Mouse (Mus musculus) heart, adult 2 months (tissue): Measurements from ENCODE around the gene Gm45837. TPM values are rescaled to one million over a fixed set of nuclear protein-coding genes. Genes with fewer than 3 reads are reported as not detected.

Source experiments
- DNase-seq, 2 experiments: peaks; one replicate each; pipeline ENCODE4 v3.0.0; 2021
- H3K27ac ChIP-seq: fragments of 200-600 bp; 2 replicates; pipeline ENCODE4 v1.8.1; 2022
- H3K27me3 ChIP-seq: fragments of 200-500 bp; 2 replicates; pipeline ENCODE4 v1.6.1; 2012; ENCODE audit warnings: mild to moderate bottlenecking, low read length, inconsistent platforms, mixed read lengths; ENCODE audit not compliant: control insufficient read depth, insufficient read depth
- H3K36me3 ChIP-seq: fragments of 200-500 bp; 2 replicates; pipeline ENCODE4 v1.6.1; 2012; ENCODE audit warnings: low read length, inconsistent platforms; ENCODE audit not compliant: control insufficient read depth, insufficient read depth
- H3K4me1 ChIP-seq: fragments of 200-500 bp; 2 replicates; pipeline ENCODE4 v1.6.1; 2011; ENCODE audit warnings: low read length; ENCODE audit not compliant: control insufficient read depth, insufficient read depth
- H3K4me3 ChIP-seq: fragments of 200-600 bp; 2 replicates; pipeline ENCODE4 v1.8.1; 2022
- H3K79me2 ChIP-seq: fragments of 200-500 bp; replicated peaks from 2 replicates; pipeline ENCODE4 v1.6.1; 2012; ENCODE audit warnings: mild to moderate bottlenecking, inconsistent platforms, low read length, moderate library complexity, mixed read lengths; ENCODE audit not compliant: control insufficient read depth, insufficient read depth
- H3K9ac ChIP-seq: fragments of 200-500 bp; 2 replicates; pipeline ENCODE4 v1.6.1; 2012; ENCODE audit warnings: low read depth, mild to moderate bottlenecking, control low read depth, inconsistent platforms, low read length, mixed read lengths
- CTCF ChIP-seq: fragments of 200-600 bp; IDR thresholded peaks from 2 replicates; pipeline ENCODE4 v1.8.1; 2022; ENCODE audit warnings: antibody characterized with exemption, mild to moderate bottlenecking, moderate library complexity
- EP300 ChIP-seq: fragments of 200-500 bp; IDR thresholded peaks from 2 replicates; pipeline ENCODE4 v1.6.1; 2011; ENCODE audit warnings: low read depth, low read length, control low read depth; ENCODE audit not compliant: insufficient read depth
- POLR2A ChIP-seq: fragments of 200-500 bp; IDR thresholded peaks from 2 replicates; pipeline ENCODE4 v1.6.1; 2011; ENCODE audit warnings: mild to moderate bottlenecking, low read depth, low read length, control low read depth; ENCODE audit not compliant: insufficient read depth
- WGBS: fragments of 180-500 bp; shearing (Covaris S2); methylation state at CpG from one replicate; pipeline ENCODE4 v1.1.7; 2018; 5-methylcytosine and 5-hydroxymethylcytosine counted together
- intact Hi-C: fragments of 180-260 bp; cut with DNase I; formaldehyde crosslinking; loops from one replicate; pipeline ENCODE4 v1.15.1; 2025
- polyA plus RNA-seq: library from polyadenylated mRNA; depleted of rRNA; stranded (reverse); fragments of >200 nt; gene quantifications from 2 replicates; pipeline ENCODE4 v1.2.3, GENCODE M21; 2012
- total RNA-seq, 2 experiments: library from RNA; stranded (reverse); gene quantifications; 2 replicates each; pipeline ENCODE4 v1.2.3; 2021

Gene Gm45837
- total and polyA plus RNA-seq, 3 experiments, result not detected

- no peak for DNase-seq
- no peak overlapping the region for H3K4me3 ChIP-seq
- H3K79me2 ChIP-seq, result no peaks in the 10 kb centered on the region
- no peak overlapping the region for H3K9ac ChIP-seq
- no peak overlapping the region for H3K27ac ChIP-seq
- peaks cover 5% of the 10 kb centered on the region for H3K36me3 ChIP-seq
- intact Hi-C loops, result no loop called here
- peaks cover 46% of the 10 kb centered on the region for H3K4me1 ChIP-seq
- 41% methylated on average over 5 of the region's 5 CpGs for WGBS
- TF ChIP-seq CTCF, result no peak
- TF ChIP-seq POLR2A, result no peak
- TF ChIP-seq EP300, result 0 out of 2 replicates have a peak, but pooled peaks have one; percentile 68
- H3K27me3 ChIP-seq, result no peaks in the 10 kb centered on the region
Measured at GRCm38 (mm10) chr7:101478099-101478498, 67.4 kb downstream of the Gm45837 start.

GRCm38 (mm10) chr7:101479841-101480240 is 69.2 kb downstream of the Gm45837 start:
- no peaks in the 10 kb centered on the region for H3K79me2 ChIP-seq
- no peak overlapping the region for H3K9ac ChIP-seq
- H3K36me3 ChIP-seq, result peaks cover 7% of the 10 kb centered on the region; the same call in 1 of the 2 replicates
- DNase-seq, result no peak
- TF ChIP-seq EP300 (0 out of 2 replicates have a peak, but pooled peaks have one; percentile 22), POLR2A (no peak)
- no peak overlapping the region for H3K4me3 ChIP-seq
- intact Hi-C loops, result no loop called here
- H3K4me1 ChIP-seq, result peaks cover 38% of the 10 kb centered on the region
- no peak overlapping the region for H3K27ac ChIP-seq
- WGBS, result 34% methylated on average over 4 of the region's 4 CpGs
- no peaks in the 10 kb centered on the region for H3K27me3 ChIP-seq

DNA sequence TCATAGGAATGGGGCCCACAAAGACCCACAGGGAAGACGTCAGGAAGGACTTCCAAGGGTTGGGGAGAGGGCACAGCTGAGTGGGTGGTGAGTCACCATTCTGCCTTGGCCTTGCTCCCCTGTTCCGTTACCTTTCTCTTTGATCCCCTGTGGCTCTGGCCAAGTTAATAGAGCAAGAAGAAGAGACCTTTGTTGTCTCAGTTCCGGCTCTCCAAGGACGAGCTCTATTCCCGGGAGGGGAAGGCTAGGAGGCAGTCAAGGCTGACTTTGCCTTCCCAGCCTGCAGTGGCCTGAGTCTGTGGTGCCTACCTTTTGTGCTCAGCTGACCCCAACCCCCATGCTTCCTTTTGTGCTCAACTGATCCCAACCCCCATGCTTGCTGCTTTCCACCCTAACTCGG is 70.0 kb downstream of the Gm45837 start:
- no peaks in the 10 kb centered on the region for H3K79me2 ChIP-seq
- H3K4me1 ChIP-seq, result peaks cover 38% of the 10 kb centered on the region
- DNase-seq, result no peak
- no peak overlapping the region for H3K9ac ChIP-seq
- no peak overlapping the region for H3K27ac ChIP-seq
- 54% methylated on average over 6 of the region's 6 CpGs for WGBS
- H3K4me3 ChIP-seq, result no peak overlapping the region
- intact Hi-C loops, result no loop called here
- H3K27me3 ChIP-seq, result no peaks in the 10 kb centered on the region
- peaks cover 7% of the 10 kb centered on the region; the same call in 1 of the 2 replicates for H3K36me3 ChIP-seq
- TF ChIP-seq CTCF, result no peak

GRCm38 (mm10) chr7:101481872-101482498 is 71.3 kb downstream of the Gm45837 start:
- DNase-seq, result no peak
- Histone ChIP-seq H3K27ac (no peak overlapping the region; the same call in 1 of the 2 replicates), H3K4me3 (no peak overlapping the region), H3K27me3 (no peaks in the 10 kb centered on the region), H3K9ac (no peak overlapping the region), H3K36me3 (peaks cover 7% of the 10 kb centered on the region; the same call in 1 of the 2 replicates), H3K79me2 (no peaks in the 10 kb centered on the region), H3K4me1 (peaks cover 36% of the 10 kb centered on the region)
- intact Hi-C loops, result no loop called here
- 52% methylated on average over 8 of the region's 8 CpGs for WGBS
- TF ChIP-seq EP300 (no peak), CTCF (no peak), POLR2A (no peak)

DNA sequence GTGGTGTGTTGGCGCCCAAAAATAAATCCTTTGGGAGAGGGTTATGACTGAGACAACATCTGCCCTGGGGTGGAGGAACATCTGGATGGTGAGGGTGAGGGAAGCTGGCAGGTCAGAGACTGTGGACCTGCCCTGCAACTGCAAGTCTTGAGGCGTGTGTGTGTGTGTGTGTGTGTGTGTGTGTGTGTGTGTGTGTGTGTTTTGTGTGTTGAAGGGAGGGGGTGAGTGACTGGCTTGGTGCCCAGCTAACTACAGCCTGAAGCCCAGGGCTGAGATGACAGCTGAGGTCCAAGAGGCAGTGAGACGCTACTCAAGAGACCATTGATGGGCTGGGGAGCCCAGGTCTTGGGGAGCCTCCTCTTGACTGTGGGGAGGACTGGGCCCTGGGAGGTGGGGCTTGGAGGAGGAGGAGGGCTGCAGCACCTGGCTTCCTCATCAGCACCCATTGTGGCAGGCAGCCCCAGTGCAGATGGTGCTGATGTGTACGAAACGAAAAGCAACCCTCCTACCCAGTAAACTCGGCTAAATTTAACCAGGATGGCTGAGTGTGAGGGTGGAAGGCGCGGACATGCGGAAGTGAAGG is 71.9 kb downstream of the Gm45837 start:
- peaks cover 7% of the 10 kb centered on the region; the same call in 1 of the 2 replicates for H3K36me3 ChIP-seq
- H3K27ac ChIP-seq, result peak overlapping the region; percentile 47
- intact Hi-C loops, result no loop called here
- H3K4me1 ChIP-seq, result peaks cover 36% of the 10 kb centered on the region
- H3K9ac ChIP-seq, result no peak overlapping the region
- TF ChIP-seq EP300, result no peak
- TF ChIP-seq POLR2A, result no peak
- TF ChIP-seq CTCF, result no peak
- H3K79me2 ChIP-seq, result no peaks in the 10 kb centered on the region
- no peaks in the 10 kb centered on the region for H3K27me3 ChIP-seq
- DNase-seq, result no peak
- 35% methylated on average over 9 of the region's 9 CpGs for WGBS
- H3K4me3 ChIP-seq, result no peak overlapping the region

GRCm38 (mm10) chr7:101483498-101484115 is 72.9 kb downstream of the Gm45837 start:
- H3K36me3 ChIP-seq, result peaks cover 7% of the 10 kb centered on the region; the same call in 1 of the 2 replicates
- H3K4me1 ChIP-seq, result peaks cover 31% of the 10 kb centered on the region
- WGBS, result 28% methylated on average over 9 of the region's 9 CpGs
- TF ChIP-seq CTCF (no peak), POLR2A (no peak), EP300 (no peak)
- no peaks in the 10 kb centered on the region for H3K27me3 ChIP-seq
- no peak overlapping the region for H3K4me3 ChIP-seq
- peak in 1 of 2 experiments; percentile 30 for DNase-seq
- intact Hi-C loops, result loop anchor here (2.0 kb wide), 1 partner anchor 19 kb away; no protein-coding TSS in a partner anchor
- no peaks in the 10 kb centered on the region for H3K79me2 ChIP-seq
- H3K9ac ChIP-seq, result no peak overlapping the region
- H3K27ac ChIP-seq, result peak overlapping the region; percentile 47
